Mouse (Mus musculus): Measurements from ENCODE around the gene Sik3.
"Not testable (repeated sequence)": the region's sequence is repeated elsewhere in the genome, so short reads cannot be mapped to it uniquely, and the experiment has no call there.

Sik3 gene

DNA sequence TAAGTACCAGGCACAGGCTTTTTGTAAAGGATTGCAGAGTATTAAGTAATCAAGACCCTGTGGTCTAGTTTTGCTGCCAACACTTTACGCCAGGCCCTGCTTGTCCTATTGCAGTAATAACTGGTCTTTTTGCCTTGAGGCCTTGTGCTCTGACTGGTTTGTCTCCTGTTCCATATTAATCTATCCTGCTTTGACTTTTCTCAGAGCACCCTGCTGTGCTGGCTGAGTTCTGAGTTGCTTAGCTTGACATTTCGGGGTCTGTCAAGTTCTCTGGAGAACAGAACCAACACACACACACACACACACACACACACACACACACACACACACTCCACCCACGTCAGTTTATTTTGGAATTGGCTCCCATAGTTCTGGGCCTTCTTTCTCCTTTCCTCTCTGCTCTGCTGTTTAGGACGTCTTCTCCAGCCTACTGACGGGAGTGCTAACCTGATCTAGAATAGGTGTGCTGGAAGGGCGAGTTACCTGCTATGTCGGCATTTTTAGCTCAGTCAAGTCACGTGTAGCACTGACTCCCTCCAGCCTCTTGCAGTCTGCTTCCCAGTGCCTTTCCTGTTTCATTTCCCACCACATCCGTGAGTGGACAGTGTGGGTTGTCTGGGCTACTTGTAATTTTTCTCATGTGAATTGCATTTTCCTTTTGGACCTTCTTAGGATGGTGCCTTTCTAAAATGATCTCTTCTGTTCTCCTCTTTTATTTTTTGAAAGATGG is 49.2 kb downstream of the Sik3 start:
- DNase-seq, result peak; percentile 55

DNA sequence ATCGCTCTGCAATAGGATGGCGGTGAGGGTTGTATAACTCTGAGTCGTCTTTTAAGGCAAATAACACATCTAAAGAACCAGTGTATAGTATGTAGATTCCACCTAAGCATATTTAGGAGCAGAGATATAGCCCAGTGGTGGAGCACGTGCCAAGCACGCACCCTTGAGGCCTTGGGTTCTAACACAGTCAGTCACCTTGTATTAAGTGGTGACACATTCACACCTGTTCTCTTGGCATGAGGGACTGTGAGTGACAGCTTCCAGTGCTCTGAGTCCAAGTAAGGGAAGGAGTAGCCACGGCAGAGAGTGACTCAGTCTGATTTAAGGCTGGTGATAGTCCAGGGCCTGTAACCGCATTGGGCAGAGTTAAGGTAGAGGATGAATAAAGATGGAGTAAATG is 51.7 kb downstream of the Sik3 start:
- peak; percentile 51 for DNase-seq

DNA sequence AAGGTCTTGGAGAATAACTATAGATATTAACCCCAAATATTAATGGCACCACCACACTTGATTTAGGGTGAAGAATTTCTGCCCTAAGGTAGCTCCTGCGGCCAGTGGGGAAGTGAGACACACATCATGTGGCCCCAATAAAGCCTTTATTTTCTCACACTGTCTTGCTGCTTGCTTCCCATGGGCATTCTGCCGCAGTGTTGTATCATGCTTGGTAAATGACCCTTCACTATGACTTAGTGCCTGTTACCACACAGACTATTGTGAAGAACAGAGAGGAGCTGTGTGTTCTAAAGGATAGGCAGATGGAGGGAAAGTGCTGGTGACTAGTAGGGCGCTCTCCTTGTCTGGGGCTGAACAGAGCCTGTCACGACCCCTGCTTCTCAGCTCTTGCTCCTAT is 54.1 kb downstream of the Sik3 start:
- DNase-seq, result no peak

DNA sequence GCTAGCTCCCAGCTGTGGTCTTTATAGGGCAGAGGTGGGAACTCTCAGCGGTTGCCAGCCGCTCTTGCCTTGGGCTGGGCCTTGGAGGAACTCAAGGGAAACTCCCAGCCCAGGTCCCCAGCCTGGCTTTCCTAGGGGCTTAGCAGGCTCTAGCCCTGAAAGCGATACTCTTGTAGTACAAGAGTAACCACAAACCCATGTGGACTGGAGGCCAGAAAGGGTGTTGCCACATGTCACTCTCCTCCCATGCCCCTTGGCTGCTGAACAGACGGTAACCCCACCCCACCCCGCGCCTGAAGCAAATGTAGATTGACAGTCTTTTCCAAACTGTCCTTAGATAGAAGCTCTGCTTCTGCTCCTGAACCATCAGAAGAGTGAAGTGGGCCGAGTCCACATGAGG is 55.1 kb downstream of the Sik3 start:
- no peak for DNase-seq

DNA sequence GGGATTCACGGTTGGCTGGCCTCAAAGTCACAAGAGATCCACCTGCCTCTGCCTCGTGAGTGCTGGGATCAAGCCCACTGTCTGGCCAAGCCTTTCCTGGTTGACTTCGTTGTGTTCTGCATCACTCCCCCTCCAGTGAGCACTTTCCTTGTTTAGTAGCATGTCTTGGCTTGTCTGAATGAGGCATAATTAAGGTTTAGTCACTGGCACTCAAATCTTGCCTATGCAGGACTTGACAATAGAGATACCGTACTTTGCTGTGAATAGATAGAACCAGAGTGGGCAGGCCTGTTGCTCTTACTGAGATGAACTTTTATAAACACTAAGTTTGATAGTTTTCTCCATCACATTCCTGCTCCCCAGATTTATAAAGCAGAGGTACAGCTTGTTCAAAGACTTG is 56.4 kb downstream of the Sik3 start:
- no peak for DNase-seq

DNA sequence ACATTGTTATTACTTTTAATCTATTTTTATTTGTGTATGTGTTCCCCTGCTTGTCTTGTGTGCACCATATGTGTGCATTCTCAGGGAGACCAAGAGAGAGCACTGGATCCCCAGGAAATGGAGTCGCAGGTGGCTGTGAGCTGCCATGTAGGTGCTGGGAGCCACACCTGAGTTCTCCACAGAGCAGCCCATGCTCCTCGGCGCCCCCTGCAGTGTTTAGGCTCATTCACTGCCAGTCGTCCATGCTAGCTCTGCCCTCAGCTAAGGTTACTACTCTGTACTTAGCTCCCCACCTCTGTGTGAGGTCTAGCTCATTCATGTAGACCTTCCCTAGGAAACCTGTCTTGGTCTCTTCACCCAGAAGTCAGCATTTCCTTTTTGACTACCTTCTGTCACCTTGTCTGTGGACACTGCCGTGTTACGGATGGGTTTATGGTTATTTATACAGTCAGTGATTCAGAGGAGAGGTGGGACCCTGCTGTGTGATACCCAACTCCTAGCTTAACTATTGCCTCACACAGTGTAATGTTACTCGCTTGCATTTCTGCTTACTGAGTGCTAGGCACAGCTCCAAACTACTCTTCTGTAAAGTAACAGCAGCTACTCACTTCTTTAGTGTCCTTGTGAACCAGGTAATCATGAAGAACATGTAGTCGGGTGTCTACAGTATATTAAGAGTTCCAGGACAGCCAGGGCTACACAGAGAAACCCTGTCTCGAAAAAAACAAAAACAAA is 59.6 kb downstream of the Sik3 start:
- DNase-seq, result no peak

DNA sequence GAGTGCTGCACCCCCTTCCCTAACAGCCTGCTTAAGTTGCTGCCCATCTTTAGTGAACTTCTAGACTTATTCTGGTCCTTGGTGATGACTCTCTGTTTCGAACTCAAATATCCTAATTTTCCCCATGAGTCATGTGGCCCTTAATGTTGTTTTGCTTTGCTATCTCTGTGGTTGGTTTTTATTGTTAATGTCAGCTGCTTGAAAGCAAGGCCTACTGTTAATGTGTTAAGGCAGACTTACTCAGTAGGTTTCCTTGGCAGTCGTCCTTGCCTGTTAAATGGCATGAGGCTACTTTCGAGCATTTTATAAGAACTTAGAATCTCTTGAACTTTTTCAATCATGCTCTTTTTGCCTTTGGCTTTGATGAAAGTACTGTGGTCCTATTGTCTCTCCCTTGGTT is 60.8 kb downstream of the Sik3 start:
- no peak for DNase-seq

DNA sequence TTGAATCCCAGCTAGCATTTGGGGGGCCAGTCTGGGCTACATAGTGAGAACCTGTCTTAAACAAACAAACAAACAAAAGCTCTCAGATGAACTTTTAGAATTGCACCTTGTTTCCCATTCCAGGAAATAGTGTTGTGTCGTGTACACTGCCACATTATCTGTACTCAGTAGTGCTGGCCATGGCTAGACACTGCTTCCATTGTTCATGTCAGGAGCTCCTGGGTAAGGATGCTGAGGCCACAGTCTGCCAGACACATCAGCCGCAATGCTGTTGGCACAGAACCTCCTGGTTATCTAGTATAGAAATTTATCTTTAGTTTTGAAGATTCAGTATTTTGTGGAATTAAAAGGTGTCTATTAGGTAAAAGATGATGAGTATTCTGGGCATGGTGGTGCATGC is 63.0 kb downstream of the Sik3 start:
- DNase-seq, result peak; percentile 17

DNA sequence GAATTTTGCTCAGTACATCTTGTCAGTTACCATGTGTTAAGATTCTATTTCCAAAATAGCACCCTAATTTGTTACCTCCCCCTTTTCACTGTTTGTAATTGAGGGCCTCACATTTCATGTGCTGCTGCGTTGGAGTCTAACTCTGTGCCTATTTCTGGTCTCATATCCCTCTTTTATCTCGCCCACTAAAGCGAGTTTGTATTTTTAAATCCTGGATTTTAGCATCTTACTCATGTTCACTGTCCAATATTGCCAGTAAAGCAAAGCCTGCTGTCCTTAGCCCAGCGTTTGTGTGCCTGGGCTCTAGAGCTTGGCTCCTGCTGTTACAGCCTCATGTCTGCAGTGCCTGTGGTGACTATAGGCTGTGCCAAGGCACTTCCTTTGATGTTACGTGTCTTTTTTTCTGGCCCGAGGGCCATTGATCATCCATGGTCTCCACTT is 69.8 kb downstream of the Sik3 start:
- peak; percentile 54 for DNase-seq

DNA sequence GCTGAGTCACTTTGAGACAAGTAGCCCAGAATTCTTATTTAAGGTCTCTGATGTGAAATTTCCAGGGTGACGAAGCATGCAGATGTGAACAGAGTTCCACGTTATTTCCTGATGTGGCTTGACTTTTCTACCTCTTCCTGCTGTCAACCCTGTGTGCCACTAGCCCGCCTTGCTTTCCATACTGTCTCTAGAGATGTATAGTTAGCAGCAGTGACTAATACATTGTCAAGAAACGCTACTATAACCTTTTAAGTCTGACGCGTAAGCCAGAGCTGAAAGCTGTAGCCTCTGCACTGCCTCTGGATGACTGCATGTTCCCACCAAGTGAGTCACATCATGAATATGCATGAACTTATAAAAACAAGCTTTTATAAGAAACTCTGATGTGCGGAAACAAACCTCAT is 70.9 kb downstream of the Sik3 start:
- no peak for DNase-seq

DNA sequence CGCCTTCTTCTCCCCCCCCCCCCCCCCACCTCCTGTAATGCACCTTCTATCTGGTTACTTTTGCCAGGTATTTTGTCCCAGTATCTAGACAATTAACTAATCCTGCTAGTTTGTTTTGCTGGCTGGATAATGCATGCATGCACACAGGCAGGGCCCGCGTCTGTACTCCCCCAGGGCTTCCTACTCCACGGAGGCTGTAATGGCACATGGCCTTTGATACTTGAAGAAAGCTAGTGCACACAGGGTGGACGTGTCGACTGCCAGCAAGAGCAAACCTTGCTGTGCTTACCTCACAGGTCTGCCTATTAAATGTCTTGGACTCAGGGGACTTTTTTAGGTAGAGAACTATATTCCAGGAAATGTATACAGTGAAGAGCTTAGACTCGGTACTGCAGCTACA is 73.3 kb downstream of the Sik3 start:
- DNase-seq, result no peak

DNA sequence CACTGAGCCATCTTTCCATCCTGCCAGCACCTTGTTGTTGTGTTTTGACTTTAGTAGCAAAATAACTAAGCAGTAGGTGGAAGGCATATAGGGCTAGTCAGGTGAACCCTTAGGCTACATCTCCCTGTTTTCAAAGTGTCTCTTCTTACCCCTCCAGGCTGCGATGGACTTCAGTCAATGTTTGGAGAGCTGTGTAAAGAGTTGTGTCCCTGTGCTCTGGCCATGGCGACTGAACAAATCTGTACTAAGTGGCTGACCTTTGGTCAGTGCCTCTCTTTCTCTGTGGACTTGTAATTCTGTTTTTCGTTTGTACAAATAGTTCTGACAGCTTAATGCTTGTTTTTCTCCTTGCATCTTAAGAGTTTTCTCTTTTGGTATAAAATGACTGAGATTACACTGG is 74.2 kb downstream of the Sik3 start:
- no peak for DNase-seq

DNA sequence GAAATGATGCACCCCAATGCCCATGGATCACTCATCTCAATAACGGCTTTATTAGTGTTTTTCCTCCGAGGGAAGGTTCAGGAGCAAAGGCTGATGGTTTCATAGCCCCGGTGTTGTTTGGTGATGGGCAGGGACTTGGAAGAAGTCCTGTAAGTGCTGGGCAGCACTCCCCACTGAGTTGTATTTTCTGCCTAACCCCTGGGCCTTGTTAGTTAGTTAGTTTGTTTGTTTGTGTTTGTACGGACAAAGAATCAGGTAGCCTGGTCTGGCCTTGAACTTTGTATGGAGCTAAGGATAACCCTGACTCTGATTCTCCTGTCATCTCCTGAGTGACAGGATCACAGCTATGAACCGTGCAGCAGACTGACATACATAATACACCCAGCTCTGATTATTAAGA is 74.8 kb downstream of the Sik3 start:
- DNase-seq, result no peak

DNA sequence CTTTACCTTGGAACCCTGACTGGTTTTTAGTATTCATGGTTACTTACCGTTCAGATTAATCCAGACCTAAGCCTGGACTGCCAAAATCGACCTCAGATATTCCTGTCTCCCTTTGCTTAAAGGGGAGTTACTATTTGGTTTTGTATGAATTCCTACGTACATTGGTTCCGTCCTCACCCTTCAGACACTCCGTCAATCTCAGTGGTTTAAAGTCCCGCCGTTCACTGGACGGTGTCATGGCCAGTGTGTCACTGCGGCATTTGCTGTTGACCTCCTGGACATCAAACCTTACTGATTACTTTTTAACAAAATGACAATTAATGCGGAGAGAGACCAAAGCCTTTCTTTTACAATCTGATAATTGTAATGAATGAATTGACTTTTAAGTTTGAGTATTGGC is 76.1 kb downstream of the Sik3 start:
- DNase-seq, result no peak

DNA sequence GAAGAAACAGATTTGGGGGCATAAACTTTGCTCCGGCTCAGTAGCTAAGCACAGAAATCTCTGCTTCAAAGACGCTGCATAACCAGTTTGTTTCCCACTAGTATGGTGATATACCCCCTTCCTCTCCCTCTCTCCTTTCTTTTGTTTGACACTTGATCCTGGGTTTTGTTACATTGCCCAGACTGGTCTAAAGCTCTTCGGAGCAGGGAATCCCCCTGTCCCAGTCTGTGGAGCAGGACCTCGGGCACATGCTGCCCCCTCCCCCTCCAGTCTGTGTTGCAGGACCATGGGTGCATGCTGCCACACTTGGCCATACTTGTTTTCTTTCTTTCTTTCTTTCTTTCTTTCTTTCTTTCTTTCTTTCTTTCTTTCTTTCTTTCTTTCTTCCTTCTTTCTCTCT is 77.4 kb downstream of the Sik3 start:
- no peak for DNase-seq

DNA sequence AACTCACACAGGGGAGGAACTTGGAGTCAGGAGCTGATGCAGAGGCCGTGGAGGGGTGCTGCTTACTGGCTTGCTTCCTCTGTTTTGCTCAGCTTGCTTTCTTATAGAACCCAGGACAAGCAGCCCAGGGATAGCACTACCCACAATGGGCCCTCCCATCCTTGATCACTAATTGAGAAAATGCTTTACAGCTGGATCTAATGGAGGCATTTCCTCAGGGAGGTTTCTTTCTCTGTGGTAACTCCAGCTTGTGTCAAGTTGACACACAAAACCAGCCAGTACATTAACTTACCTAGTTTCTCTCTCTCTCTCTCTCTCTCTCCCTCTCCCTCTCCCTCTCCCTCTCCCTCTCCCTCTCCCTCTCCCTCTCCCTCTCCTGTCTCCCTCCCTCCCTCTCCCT is 78.5 kb downstream of the Sik3 start:
- DNase-seq, result not testable (repeated sequence)

DNA sequence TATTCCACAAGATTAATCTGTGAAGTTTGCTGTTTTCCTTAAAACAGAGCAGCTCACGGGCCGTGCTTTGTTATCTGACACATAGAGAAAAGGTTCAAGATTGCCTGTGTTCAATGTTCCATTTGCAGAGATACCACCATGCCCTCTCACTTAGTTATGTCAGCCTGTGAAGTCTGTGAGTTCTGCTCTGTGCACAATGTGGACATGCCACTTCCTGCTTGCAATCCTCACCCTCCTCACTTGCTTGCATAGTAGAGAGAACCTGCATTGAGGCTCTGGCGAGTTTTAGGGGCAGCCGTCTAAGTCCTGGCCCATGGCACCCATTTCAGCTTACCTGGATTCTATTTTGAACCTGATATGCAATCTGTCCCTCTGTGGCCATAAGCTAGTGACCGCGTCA is 80.0 kb downstream of the Sik3 start:
- DNase-seq, result no peak

DNA sequence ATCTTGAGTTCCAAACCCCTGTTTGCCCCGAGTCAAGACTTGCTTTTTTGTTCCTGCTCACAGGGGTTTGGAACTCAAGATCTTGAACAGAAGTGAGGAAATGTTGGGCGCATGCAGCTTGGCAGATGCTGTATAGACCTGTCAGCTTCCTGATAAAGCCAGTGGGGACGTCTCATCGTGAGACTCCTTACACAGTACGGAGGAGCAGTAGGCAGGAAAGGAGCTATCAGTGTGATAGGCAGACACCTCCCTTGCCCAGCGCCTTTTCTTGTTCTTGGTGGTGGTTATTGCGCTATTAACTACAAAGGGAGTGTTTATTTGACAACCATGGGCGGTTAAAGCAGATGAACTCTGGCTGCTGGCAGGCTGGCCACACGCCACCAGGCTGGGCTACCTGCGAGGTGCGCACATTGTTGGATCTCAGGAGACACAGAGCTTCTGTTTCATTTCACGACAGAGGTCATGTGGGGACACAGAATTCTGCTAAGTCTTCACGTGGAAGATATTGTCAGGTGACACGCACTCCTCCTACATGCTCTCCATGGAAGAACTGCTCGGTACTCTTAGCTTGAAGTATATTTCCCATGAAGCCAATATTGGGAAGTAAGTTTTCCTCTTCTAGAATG is 85.9 kb downstream of the Sik3 start:
- peak; percentile 70 for DNase-seq

DNA sequence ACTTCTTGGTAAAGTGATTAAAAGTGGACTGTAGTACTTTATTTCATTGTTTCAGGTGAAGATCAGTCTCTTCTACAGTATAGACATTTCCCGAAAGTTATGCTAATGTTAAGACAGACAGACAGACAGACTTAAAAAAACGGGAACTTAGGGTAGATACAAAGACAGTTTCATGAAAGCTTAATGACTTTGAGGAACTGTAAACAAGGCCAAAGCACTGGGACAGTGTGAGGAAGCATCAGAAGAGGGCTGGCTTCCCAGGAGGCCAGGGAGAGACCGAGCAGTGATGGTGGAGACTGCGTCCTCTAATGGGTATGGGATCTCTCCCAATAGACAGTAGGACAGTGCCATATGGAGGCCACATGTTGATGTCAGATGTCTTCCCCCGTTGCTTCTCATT is 86.5 kb downstream of the Sik3 start:
- DNase-seq, result no peak

DNA sequence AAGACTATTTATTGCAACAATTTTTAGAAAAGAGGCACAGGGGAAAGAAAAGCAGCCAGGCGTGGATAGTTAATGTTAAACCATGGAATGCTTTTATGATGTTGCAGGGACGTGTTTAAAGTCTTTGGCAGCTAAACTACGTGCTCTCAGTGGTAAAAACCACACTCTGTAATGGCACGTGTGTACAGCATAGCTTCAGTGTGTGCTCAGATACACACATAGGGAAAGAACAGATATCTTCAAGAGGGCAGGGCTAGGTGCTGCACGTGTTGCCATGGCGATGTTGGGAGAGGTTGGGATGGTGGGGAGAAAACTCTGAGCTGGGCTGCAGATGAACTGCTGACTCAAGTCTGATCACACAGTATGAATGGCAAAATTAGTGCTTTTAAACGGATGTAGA is 90.5 kb downstream of the Sik3 start:
- no peak for DNase-seq

DNA sequence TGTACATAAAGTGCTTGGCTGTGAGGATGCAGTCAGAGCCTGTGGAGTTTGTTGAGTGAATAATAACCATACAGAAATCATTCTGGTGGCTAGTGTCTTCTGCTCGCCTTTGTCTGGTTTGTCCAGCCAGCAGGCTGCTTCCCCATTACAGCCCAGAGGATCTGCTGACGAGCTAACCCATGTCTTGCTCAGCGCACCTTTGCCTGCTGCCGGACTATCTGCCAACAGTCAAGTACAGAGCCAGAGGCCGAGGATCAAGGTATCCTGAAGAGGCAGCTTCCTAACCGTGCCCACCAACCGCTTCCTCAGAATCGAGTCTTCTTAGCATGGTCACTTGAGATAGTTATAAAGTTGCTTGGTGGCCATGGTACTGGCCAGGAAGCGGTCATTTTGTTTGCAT is 93.5 kb downstream of the Sik3 start:
- no peak for DNase-seq

DNA sequence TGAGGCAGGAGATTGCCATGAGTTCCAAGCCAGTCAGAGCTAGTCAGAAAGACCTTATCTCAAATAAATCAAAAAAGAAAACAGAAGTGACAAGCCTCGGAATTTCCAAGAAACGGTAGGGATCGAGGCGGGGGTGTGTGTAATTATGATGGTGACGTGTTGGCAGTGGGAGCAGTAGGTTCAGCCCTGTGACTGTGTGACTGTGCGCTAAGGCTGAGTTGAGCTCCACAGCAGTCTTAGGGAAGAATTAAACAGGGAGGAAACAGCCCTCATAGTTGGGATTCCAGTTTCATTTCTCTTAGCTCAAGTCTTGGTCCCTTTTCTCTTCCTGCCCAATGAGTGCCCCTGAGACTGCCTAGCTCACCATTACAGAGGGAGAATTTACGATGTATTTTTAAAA is 98.0 kb downstream of the Sik3 start:
- DNase-seq, result no peak

DNA sequence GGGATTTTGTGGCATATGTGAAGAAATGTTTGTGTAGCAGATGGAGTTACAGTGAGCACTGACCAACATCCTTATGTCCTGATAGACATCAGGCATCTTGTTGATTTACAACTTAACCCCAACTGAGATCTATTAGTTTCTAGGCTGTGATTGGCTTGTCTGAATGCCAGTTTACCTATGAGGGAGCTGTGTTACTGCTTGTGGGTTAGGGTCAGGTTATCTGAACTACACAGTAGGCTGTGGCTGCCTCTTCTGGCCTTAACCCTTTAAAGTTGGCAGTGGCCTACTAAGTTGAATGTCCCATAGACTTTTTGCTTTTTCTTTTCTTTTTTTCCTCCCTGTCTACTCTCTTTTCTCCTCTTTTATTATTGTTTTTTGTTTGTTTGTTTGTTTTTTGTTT is 98.7 kb downstream of the Sik3 start:
- no peak for DNase-seq

DNA sequence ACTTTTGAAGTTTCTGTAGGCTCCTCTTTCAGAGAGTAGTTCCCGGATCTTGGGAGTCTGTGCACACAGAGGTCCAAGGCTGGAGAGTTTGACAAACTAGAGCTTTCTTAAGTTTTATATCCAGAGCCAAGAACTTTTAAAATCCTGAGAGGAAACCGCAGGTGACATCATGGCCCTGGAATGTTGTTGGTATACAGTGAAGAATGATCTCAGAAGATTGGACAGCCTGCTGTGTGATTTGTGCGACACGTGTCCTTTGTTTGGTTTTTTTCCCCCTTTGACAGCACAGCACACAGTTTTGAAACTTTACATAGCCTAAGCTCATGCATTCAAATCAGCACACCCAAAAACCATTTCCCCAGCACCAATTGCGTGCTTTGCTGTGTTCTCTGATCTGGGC is 99.6 kb downstream of the Sik3 start:
- DNase-seq, result no peak

Data from cerebellum, adult 9-11 months (tissue).